Mouse (Mus musculus) kidney, adult 2 months (tissue): ENCODE results near the gene Cdh4. TPM values are rescaled to one million over a fixed set of nuclear protein-coding genes. Genes with fewer than 3 reads are reported as not detected.

Experiments used
- DNase-seq: peaks from one replicate; pipeline ENCODE4 v3.0.0; 2021
- H3K27ac ChIP-seq: fragments of 200-500 bp; 2 replicates; pipeline ENCODE4 v1.5.1; 2012; ENCODE audit warnings: low read depth, low read length, control low read depth, inconsistent platforms; ENCODE audit not compliant: insufficient read depth
- H3K27me3 ChIP-seq: fragments of 200-500 bp; replicated peaks from 2 replicates; pipeline ENCODE4 v1.6.1; 2012; ENCODE audit warnings: mild to moderate bottlenecking, moderate library complexity, low read length, inconsistent platforms; ENCODE audit not compliant: control insufficient read depth, insufficient read depth
- H3K36me3 ChIP-seq: fragments of 200-500 bp; 2 replicates; pipeline ENCODE4 v1.6.1; 2012; ENCODE audit warnings: mild to moderate bottlenecking, moderate library complexity, low read length, inconsistent platforms; ENCODE audit not compliant: control insufficient read depth, insufficient read depth
- H3K4me1 ChIP-seq: fragments of 200-500 bp; 2 replicates; pipeline ENCODE4 v1.6.1; 2011; ENCODE audit warnings: low read length; ENCODE audit not compliant: control insufficient read depth, insufficient read depth
- H3K4me3 ChIP-seq: fragments of 200-500 bp; 2 replicates; pipeline ENCODE4 v1.5.1; 2011; ENCODE audit warnings: mild to moderate bottlenecking, low read depth, low read length, control low read depth; ENCODE audit not compliant: insufficient read depth
- CTCF ChIP-seq: fragments of 200-500 bp; conservative IDR thresholded peaks from 2 replicates; pipeline ENCODE4 v1.5.1; 2011; ENCODE audit warnings: low read depth, mild to moderate bottlenecking, control low read depth, low read length, moderate library complexity, mixed read lengths; ENCODE audit not compliant: insufficient read depth, insufficient read length
- POLR2A ChIP-seq: fragments of 200-500 bp; IDR thresholded peaks from one replicate; pipeline ENCODE4 v1.6.1; 2011; ENCODE audit warnings: low read depth, low read length, control low read depth
- WGBS: fragments of 180-500 bp; shearing (Covaris S2); methylation state at CpG from one replicate; pipeline ENCODE4 v1.1.7; 2018; 5-methylcytosine and 5-hydroxymethylcytosine counted together
- polyA plus RNA-seq: library from polyadenylated mRNA; depleted of rRNA; stranded (reverse); fragments of >200 nt; gene quantifications from 2 replicates; pipeline ENCODE4 v1.2.3, GENCODE M21; 2012

The Cdh4 gene
- polyA plus RNA-seq, 1 experiment = 1.2 TPM

DNA sequence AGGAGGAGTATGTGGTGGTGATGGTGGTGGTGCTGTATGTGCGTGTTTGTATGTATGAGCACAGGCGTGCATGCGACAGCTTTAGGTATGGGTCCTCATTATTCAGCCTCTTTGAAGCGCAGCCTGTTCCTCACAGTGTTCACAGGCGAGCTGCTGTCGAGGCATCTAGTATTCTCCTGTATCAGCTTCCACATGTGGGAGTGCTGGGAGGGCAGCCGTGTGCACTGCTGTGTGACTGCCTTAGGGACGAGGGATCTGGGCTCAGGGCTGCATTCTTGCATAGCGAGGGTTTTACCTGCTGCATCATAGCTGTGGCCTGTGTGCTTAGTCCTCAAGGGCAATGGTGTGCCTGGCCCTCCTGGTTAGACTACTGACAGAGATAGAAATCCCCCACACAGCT, 158.9 kb downstream of the Cdh4 start:
- no peaks in the 10 kb centered on the region for H3K36me3 ChIP-seq
- no peak for TF ChIP-seq POLR2A
- no peak for TF ChIP-seq CTCF
- DNase-seq = no peak
- no peaks in the 10 kb centered on the region for H3K4me1 ChIP-seq
- no peaks in the 10 kb centered on the region for H3K27me3 ChIP-seq
- H3K4me3 ChIP-seq = no peak overlapping the region
- WGBS = 38% methylated on average over 9 of the region's 9 CpGs
- H3K27ac ChIP-seq = no peak overlapping the region

DNA sequence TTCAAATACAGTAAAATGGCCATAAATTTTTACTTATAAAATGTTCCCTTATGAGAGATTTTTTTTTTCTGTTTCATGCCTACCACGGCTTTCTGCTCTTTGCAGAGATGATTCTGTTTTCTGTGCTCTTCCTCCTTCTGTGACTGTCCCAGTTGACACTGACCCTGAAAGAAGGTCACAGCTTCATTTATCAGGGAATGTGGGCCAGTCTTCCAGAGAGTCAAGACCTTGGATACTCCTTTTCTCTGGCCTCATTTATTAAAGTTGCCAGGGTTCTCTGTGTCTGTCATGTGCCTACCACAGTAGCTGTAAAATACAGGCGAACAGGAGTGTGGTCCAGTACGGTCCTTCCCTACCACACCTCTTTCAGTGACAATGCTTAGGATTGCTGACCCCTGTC, 162.5 kb downstream of the Cdh4 start:
- 63% methylated on average over 3 of the region's 3 CpGs for WGBS
- Histone ChIP-seq H3K27ac (no peak overlapping the region), H3K4me3 (no peak overlapping the region), H3K4me1 (no peaks in the 10 kb centered on the region), H3K27me3 (no peaks in the 10 kb centered on the region), H3K36me3 (no peaks in the 10 kb centered on the region)
- TF ChIP-seq CTCF = no peak
- no peak for TF ChIP-seq POLR2A
- DNase-seq = no peak

GRCm38 (mm10) chr2:179605255-179605654, 163.0 kb downstream of the Cdh4 start:
- Histone ChIP-seq H3K4me1 (no peaks in the 10 kb centered on the region), H3K4me3 (no peak overlapping the region), H3K36me3 (no peaks in the 10 kb centered on the region), H3K27ac (no peak overlapping the region), H3K27me3 (no peaks in the 10 kb centered on the region)
- TF ChIP-seq CTCF (no peak), POLR2A (no peak)
- no peak for DNase-seq
- WGBS = 54% methylated on average over 10 of the region's 10 CpGs

DNA sequence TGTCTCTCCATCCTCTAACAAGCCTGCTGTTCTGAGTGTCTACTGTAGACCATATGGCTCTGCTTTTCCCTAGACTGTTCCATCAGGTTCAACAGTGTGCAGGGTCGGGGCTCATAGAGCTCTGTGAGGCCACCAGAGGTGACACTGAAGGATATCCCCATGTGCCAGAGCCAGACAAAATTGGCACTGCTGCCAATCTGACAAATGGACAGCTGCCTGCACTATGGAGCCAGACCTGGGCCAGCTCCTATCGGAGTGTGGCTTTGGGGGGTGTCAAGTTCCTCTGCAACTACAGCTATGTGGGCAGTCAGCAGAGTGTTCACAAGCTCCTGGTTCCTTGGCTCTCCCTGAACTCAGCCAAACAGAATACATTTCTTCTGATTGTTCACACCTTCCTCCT, 164.1 kb downstream of the Cdh4 start:
- Histone ChIP-seq H3K27ac (no peak overlapping the region), H3K27me3 (no peaks in the 10 kb centered on the region), H3K4me3 (no peak overlapping the region), H3K4me1 (no peaks in the 10 kb centered on the region), H3K36me3 (no peaks in the 10 kb centered on the region)
- WGBS = 84% methylated on average over 2 of the region's 2 CpGs
- no peak for DNase-seq
- TF ChIP-seq CTCF (no peak), POLR2A (no peak)

DNA sequence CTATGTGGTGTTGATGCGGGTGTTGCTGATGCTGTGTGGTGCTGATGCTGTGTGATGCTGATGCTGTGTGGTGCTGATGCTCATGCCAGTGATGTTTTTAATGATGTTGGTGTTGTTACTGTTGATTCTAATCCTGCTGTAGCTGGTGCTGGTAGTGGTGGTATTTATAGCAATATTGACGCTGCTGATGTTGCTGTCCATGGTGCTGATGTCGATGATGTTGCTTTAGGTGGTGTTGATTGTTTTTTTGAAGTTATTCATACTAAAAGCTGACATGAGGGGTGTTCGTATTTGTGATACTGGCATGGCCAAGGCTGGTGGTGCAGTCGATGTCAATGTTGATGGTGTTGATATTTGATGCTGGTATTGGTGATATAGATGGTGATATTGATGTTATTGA, 173.7 kb downstream of the Cdh4 start:
- H3K4me1 ChIP-seq = no peaks in the 10 kb centered on the region
- H3K36me3 ChIP-seq = no peaks in the 10 kb centered on the region
- TF ChIP-seq POLR2A = no peak
- TF ChIP-seq CTCF = no peak
- WGBS = 56% methylated on average over 5 of the region's 5 CpGs
- H3K4me3 ChIP-seq = no peak overlapping the region
- DNase-seq = peak; percentile 1
- H3K27me3 ChIP-seq = no peaks in the 10 kb centered on the region
- H3K27ac ChIP-seq = no peak overlapping the region

- WGBS = 78% methylated on average over 17 of the region's 17 CpGs
- Histone ChIP-seq H3K4me1 (no peaks in the 10 kb centered on the region), H3K36me3 (no peaks in the 10 kb centered on the region), H3K4me3 (no peak overlapping the region), H3K27me3 (no peaks in the 10 kb centered on the region), H3K27ac (no peak overlapping the region)
- no peak for TF ChIP-seq CTCF
- TF ChIP-seq POLR2A = no peak
- no peak for DNase-seq
Observed at GRCm38 (mm10) chr2:179623643-179624473, 181.6 kb downstream of the Cdh4 start.

DNA sequence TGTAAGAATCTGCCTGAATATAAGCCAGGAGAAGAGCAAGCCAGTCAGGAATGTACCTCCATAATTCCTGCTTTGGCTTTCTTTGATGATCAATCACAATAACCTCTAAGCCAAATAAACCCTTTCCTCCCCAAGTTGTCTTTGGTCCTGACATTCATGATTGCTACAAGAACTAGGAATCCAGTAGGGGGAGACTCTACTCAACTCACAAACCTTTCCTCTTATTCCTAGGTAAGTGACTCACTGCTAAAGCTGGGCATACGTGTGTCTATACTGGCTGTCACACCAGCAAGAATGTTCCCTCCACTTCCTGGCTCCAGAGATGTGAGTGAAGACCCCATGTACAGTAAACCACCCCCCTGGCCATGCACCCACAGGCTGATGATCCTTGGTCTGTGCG, 185.3 kb downstream of the Cdh4 start:
- Histone ChIP-seq H3K36me3 (no peaks in the 10 kb centered on the region), H3K27ac (no peak overlapping the region), H3K27me3 (no peaks in the 10 kb centered on the region), H3K4me1 (no peaks in the 10 kb centered on the region), H3K4me3 (no peak overlapping the region)
- no peak for DNase-seq
- WGBS = 93% methylated on average over 2 of the region's 2 CpGs
- TF ChIP-seq CTCF = no peak
- TF ChIP-seq POLR2A = no peak
